Mouse (Mus musculus) heart, embryonic 13.5 days (tissue): ENCODE measurements around the gene Aldh1a2. TPM values are rescaled to one million over a fixed set of nuclear protein-coding genes. Genes with fewer than 3 reads are reported as not detected.
A peak's percentile ranks its signal among the peaks of the same experiment; 100 is the strongest.

Source experiments
- ATAC-seq: fragments of 200-750 bp; cut with Nextera tagmentation; 2 replicates; pipeline ENCODE4 v1.8.0; 2017; ENCODE audit warnings: moderate TSS enrichment; ENCODE audit not compliant: insufficient number of reproducible peaks, low FRiP score, low TSS enrichment; ENCODE audit errors: extremely low read depth
- H3K27ac ChIP-seq: fragments of 300-500 bp; sonication (generic); replicated peaks from 2 replicates; pipeline ENCODE4 v1.5.1; 2015; ENCODE audit warnings: moderate library complexity, mild to moderate bottlenecking, inconsistent platforms
- H3K27me3 ChIP-seq: fragments of 300-500 bp; sonication (generic); replicated peaks from 2 replicates; pipeline ENCODE4 v1.6.1; 2015; ENCODE audit warnings: mild to moderate bottlenecking, inconsistent platforms
- H3K36me3 ChIP-seq: fragments of 300-500 bp; sonication (generic); 2 replicates; pipeline ENCODE4 v1.6.1; 2015; ENCODE audit warnings: mild to moderate bottlenecking, inconsistent platforms
- H3K4me1 ChIP-seq: fragments of 300-500 bp; sonication (generic); 2 replicates; pipeline ENCODE4 v1.6.1; 2015; ENCODE audit warnings: inconsistent platforms
- H3K4me2 ChIP-seq: fragments of 300-500 bp; sonication (generic); 2 replicates; pipeline ENCODE4 v1.6.1; 2015; ENCODE audit warnings: inconsistent platforms, mild to moderate bottlenecking, moderate library complexity
- H3K4me3 ChIP-seq: fragments of 300-500 bp; sonication (generic); 2 replicates; pipeline ENCODE4 v1.5.1; 2015; ENCODE audit warnings: moderate library complexity, mild to moderate bottlenecking, inconsistent platforms
- H3K9ac ChIP-seq: fragments of 300-500 bp; sonication (generic); 2 replicates; pipeline ENCODE4 v1.6.1; 2015; ENCODE audit warnings: inconsistent platforms, mild to moderate bottlenecking, moderate library complexity
- H3K9me3 ChIP-seq: fragments of 300-500 bp; sonication (generic); 2 replicates; pipeline ENCODE4 v1.6.1; 2016; ENCODE audit warnings: inconsistent platforms
- WGBS: fragments of 180-500 bp; shearing (Covaris S2); methylation state at CpG from one replicate; pipeline ENCODE4 v1.1.7; 2015; ENCODE audit warnings: mixed read lengths; 5-methylcytosine and 5-hydroxymethylcytosine counted together
- polyA plus RNA-seq: library from polyadenylated mRNA; unstranded; fragments of >200 nt; fragmentation: Nextera tagmentation; extraction: Ambion mirVana; gene quantifications from 2 replicates; pipeline ENCODE4 v1.2.1, GENCODE M21; 2015

The Aldh1a2 gene
- polyA plus RNA-seq, 1 experiment from 2014 or later, result 44.9 TPM

GRCm38 (mm10) chr9:71307106-71307789 is 91.7 kb downstream of the Aldh1a2 start:
- Histone ChIP-seq H3K27ac (no peak overlapping the region), H3K27me3 (peaks cover 23% of the 10 kb centered on the region), H3K9ac (no peak overlapping the region), H3K9me3 (no peaks in the 10 kb centered on the region), H3K4me2 (no peak overlapping the region), H3K36me3 (no peaks in the 10 kb centered on the region), H3K4me3 (no peak overlapping the region), H3K4me1 (peaks cover 3% of the 10 kb centered on the region)
- ATAC-seq, result no peak
- WGBS, result 71% methylated on average over 9 of the region's 9 CpGs

DNA sequence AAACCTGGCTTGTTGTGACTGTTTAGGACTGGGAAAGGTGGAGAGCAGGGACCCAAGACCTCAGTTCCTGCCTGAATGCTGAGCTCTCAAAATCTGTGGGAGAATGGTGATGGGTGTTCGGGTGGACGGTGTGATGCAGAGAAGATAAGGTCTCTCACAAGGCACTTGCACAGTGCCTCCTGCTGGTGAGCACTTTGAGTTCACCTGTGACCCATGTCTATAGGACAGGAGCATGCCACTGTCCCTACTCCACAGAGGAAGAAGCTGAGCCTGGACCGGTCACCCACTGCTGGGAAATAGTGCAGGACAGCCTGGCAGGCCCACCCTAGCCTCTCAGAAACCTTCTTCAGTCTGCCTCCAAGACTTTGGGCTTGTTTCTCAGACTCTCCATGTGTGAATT is 100.4 kb downstream of the Aldh1a2 start:
- Histone ChIP-seq H3K4me2 (no peak overlapping the region), H3K4me1 (peaks cover 34% of the 10 kb centered on the region), H3K36me3 (no peaks in the 10 kb centered on the region), H3K9me3 (no peaks in the 10 kb centered on the region), H3K27ac (no peak overlapping the region), H3K9ac (no peak overlapping the region), H3K4me3 (no peak overlapping the region), H3K27me3 (peaks cover 25% of the 10 kb centered on the region)
- ATAC-seq, result no peak
- WGBS, result 80% methylated on average over 3 of the region's 3 CpGs

GRCm38 (mm10) chr9:71317096-71317920 is 101.7 kb downstream of the Aldh1a2 start:
- Histone ChIP-seq H3K4me1 (peaks cover 47% of the 10 kb centered on the region), H3K27me3 (peaks cover 14% of the 10 kb centered on the region), H3K4me2 (no peak overlapping the region), H3K9ac (no peak overlapping the region), H3K27ac (peak overlapping the region; percentile 26; the same call in 1 of the 2 replicates), H3K36me3 (no peaks in the 10 kb centered on the region), H3K4me3 (no peak overlapping the region), H3K9me3 (no peaks in the 10 kb centered on the region)
- no peak for ATAC-seq
- 48% methylated on average over 11 of the region's 11 CpGs for WGBS

DNA sequence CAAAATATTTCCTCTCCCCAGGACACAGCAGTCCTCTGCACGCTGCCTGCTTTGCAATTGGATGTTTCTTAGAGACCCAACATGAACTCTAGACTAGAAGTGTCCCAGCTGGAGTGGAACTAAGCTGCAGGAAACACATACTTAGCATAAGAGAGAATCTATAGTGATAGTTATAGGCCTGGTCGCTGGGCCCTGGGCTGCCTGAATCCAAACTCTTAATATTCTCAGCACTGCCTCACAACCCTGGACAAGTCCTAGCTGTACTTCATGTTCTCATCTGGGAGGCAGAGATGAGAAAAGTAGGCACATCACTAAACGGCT is 102.3 kb downstream of the Aldh1a2 start:
- H3K9ac ChIP-seq, result no peak overlapping the region
- no peak overlapping the region for H3K4me3 ChIP-seq
- H3K4me1 ChIP-seq, result peaks cover 47% of the 10 kb centered on the region
- no peaks in the 10 kb centered on the region for H3K9me3 ChIP-seq
- peak overlapping the region; percentile 26; the same call in 1 of the 2 replicates for H3K27ac ChIP-seq
- 59% methylated on average over 3 of the region's 3 CpGs for WGBS
- no peak overlapping the region for H3K4me2 ChIP-seq
- H3K36me3 ChIP-seq, result no peaks in the 10 kb centered on the region
- ATAC-seq, result no peak
- H3K27me3 ChIP-seq, result peaks cover 8% of the 10 kb centered on the region; the same call in 1 of the 2 replicates

DNA sequence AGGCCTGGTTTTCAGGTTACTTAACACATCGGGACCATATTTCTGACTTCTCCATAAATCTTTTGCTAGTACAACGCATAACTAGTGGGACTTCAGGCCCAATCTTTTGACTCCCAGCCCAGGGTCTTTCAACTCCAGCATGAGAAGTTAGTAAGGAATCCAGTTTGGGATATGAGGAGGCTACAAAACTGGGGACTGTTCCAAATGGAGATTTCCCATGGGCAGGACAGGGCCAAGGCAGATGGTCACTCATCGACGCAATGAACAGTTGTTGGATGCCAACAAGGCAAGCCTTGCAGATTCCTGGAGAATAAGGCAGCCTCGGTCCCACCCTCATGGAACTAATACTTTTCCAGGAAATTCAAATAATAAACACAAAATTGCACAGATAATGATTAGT is 104.2 kb downstream of the Aldh1a2 start:
- Histone ChIP-seq H3K4me2 (no peak overlapping the region), H3K4me3 (no peak overlapping the region), H3K4me1 (peaks cover 47% of the 10 kb centered on the region), H3K36me3 (no peaks in the 10 kb centered on the region), H3K9me3 (no peaks in the 10 kb centered on the region), H3K27ac (no peak overlapping the region), H3K9ac (no peak overlapping the region), H3K27me3 (0 out of 2 replicates have a peak, but pooled peaks cover 2% of the 10 kb centered on the region)
- no peak for ATAC-seq
- 81% methylated on average over 5 of the region's 5 CpGs for WGBS

DNA sequence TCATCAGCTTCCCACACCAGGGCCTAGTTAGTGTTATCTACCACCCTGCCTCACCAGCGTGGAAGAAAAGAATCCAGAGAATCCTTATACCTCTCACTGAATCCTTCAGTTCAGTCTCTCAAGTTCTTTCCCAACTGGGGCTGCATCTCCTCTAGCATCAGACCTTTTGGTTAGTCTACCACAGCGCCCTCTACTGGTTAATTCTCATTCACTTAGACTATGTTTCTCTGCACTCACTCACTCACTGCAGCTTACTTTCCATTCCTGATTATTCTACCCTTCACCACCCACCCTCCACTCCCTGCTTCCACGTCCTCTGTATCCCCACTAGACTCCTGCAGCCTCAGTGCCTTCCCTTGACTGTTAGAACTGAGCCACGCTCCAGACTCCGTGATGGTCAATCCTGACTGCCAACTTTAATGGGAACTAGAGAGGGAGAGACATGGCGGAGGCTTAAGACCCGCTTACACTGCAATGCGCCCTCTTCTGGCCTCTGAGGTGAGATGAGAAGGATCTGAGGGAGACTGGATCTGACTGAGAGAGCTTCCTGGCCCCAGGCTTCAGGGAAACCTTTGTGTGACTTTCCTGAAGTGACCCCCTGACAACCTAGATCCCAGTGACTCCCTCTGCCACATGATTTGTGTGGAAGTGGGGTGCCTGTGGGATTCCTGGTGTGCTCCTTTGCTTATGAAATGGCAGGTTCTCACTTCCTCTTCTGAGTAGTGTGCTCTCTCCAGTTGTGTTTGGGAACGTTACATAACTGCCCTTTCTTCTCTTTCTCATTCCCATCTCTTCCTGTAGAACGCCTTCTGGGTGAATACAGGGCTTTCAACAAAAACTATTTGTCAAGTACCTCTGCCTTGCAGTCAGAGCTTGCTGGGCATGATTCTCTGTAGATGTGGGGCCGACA is 104.9 kb downstream of the Aldh1a2 start:
- H3K4me2 ChIP-seq, result no peak overlapping the region
- ATAC-seq, result no peak
- H3K27me3 ChIP-seq, result no peaks in the 10 kb centered on the region
- H3K9me3 ChIP-seq, result no peaks in the 10 kb centered on the region
- WGBS, result 54% methylated on average over 11 of the region's 11 CpGs
- H3K9ac ChIP-seq, result no peak overlapping the region
- H3K27ac ChIP-seq, result peak overlapping the region; percentile 40; the same call in 1 of the 2 replicates
- H3K36me3 ChIP-seq, result no peaks in the 10 kb centered on the region
- no peak overlapping the region for H3K4me3 ChIP-seq
- peaks cover 47% of the 10 kb centered on the region for H3K4me1 ChIP-seq

GRCm38 (mm10) chr9:71321436-71321835 is 105.8 kb downstream of the Aldh1a2 start:
- ATAC-seq, result no peak

GRCm38 (mm10) chr9:71321871-71322270 is 106.3 kb downstream of the Aldh1a2 start:
- Histone ChIP-seq H3K27me3 (no peaks in the 10 kb centered on the region), H3K9me3 (no peaks in the 10 kb centered on the region), H3K9ac (peak overlapping the region; percentile 6), H3K4me3 (no peak overlapping the region), H3K27ac (peak overlapping the region; percentile 69), H3K4me2 (no peak overlapping the region), H3K36me3 (no peaks in the 10 kb centered on the region), H3K4me1 (peaks cover 45% of the 10 kb centered on the region)
- no peak for ATAC-seq
- WGBS, result 53% methylated on average over 6 of the region's 6 CpGs

More at GRCm38 (mm10) chr9:71321436-71321835, 105.8 kb downstream of the Aldh1a2 start:
- no peak overlapping the region for H3K4me3 ChIP-seq
- H3K36me3 ChIP-seq, result no peaks in the 10 kb centered on the region
- no peak overlapping the region for H3K4me2 ChIP-seq
- no peaks in the 10 kb centered on the region for H3K27me3 ChIP-seq
- 28% methylated on average over 7 of the region's 7 CpGs for WGBS
- peaks cover 48% of the 10 kb centered on the region for H3K4me1 ChIP-seq
- H3K9ac ChIP-seq, result peak overlapping the region; percentile 6
- no peaks in the 10 kb centered on the region for H3K9me3 ChIP-seq
- H3K27ac ChIP-seq, result peak overlapping the region; percentile 69

DNA sequence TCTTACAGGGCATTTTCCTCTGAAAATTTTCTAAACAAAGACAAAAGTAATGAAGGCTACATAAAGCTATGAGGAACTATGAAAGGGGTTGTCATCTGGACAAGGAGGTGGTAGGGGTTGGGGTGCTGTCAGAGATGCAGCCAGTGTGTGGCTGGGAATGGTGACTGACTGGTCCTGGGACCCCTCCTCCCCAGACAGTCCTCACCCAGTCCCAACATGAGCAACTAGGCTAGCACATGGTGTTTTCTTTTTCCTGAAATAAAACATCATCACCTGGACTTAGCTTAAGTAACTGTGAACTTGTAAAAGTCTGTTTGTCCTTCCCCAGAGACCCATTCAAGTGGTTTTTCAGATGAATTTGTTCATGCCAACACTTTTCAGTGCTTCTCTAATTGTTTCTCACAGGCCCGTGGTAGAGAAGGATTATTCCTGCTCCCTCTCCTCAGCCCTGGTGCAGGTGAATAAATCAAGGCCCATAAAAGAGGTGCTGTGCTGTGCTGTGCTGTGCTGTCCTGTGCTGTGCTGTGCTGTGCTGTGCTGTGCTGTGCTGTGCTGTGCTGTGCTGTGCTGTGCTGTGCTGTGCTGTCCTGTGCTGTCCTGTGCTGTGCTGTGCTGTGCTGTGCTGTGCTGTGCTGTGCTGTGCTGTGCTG is 107.8 kb downstream of the Aldh1a2 start:
- no peaks in the 10 kb centered on the region for H3K27me3 ChIP-seq
- ATAC-seq, result no peak
- no peaks in the 10 kb centered on the region for H3K9me3 ChIP-seq
- H3K36me3 ChIP-seq, result no peaks in the 10 kb centered on the region
- H3K27ac ChIP-seq, result no peak overlapping the region
- no peak overlapping the region for H3K9ac ChIP-seq
- 54% methylated on average over 1 of the region's 1 CpGs for WGBS
- H3K4me1 ChIP-seq, result peaks cover 31% of the 10 kb centered on the region
- no peak overlapping the region for H3K4me2 ChIP-seq
- H3K4me3 ChIP-seq, result no peak overlapping the region

GRCm38 (mm10) chr9:71324060-71324459 is 108.5 kb downstream of the Aldh1a2 start:
- no peaks in the 10 kb centered on the region for H3K36me3 ChIP-seq
- no peak overlapping the region for H3K4me2 ChIP-seq
- H3K4me1 ChIP-seq, result peaks cover 31% of the 10 kb centered on the region
- no peak overlapping the region for H3K4me3 ChIP-seq
- no peak overlapping the region for H3K27ac ChIP-seq
- 42% methylated on average over 5 of the region's 5 CpGs for WGBS
- H3K27me3 ChIP-seq, result no peaks in the 10 kb centered on the region
- ATAC-seq, result no peak
- no peaks in the 10 kb centered on the region for H3K9me3 ChIP-seq
- no peak overlapping the region for H3K9ac ChIP-seq
